Mouse (Mus musculus) lung, postnatal 0 days (tissue): ENCODE results near the gene Ahnak.

Source experiments
- CTCF ChIP-seq: IDR thresholded peaks from 2 replicates; pipeline ENCODE4 v1.5.1; 2016; ENCODE audit warnings: antibody characterized with exemption, mild to moderate bottlenecking
- EP300 ChIP-seq: IDR thresholded peaks from 2 replicates; pipeline ENCODE4 v1.6.1; 2016; ENCODE audit warnings: antibody characterized with exemption, mild to moderate bottlenecking, control low read depth

DNA sequence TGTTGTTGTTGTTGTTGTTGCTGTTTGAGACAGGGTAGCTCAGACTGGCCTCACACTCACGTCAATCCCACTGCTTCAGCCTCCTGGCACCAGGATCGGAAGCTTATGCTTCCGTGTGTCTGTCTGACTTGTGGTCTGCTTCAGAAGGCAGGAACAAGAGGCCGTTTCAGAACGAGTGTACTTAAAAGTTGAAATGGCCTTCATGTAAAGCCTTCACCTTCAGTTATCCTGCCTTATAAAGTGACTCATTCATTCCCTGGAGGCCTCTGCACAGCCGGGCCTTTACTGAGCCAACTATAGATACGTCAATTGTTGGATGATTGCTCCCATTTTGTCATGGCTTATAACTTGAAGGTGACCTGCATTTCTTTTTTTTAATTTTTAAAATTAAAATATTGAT is 70.3 kb downstream of the Ahnak start:
- TF ChIP-seq CTCF: no peak
- TF ChIP-seq EP300: no peak
